Mouse (Mus musculus): ENCODE measurements around the gene F5. TPM values are rescaled to one million over a fixed set of nuclear protein-coding genes. Genes with fewer than 3 reads are reported as not detected.

Gene F5
- polyA plus RNA-seq (2017; shearing (Covaris generic)): under 1 TPM; 0.06 to 0.44 TPM

DNA sequence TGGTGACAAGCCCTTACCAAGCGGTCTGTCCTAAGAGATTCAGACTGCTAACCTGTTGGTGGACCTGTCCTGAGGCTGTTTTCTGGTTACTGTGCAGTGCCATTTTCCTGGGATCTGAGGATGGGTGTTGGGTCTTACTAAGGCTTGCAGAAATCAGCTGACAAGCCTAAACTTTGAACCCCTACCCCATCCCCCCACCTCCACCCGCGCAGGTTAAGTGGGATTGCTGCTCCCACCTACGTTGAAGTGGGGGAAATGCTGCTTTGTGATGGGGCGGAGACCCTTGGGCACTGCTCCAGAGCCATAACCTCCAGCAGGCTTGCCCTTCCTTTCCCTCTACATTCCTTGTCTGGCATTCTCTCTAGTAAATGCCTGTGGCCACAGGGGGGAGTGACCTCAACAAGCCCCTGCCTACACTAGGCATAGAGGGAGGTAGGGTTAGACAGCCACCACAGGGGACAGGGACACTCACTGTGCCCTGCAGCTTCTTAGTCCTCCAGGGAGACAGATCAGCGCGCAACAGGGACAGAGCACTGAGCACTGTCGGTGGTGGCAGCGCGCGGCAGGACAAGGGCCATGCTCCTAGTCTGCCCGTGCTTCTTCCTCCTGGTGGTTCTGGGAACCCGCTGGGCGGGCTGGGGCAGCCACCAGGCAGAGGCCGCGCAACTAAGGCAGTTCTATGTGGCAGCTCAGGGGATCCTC lies at the start of gene F5:
Gene F5, plus strand, starts transcription at position 452 of the 702 bp plus-strand sequence.

DNA sequence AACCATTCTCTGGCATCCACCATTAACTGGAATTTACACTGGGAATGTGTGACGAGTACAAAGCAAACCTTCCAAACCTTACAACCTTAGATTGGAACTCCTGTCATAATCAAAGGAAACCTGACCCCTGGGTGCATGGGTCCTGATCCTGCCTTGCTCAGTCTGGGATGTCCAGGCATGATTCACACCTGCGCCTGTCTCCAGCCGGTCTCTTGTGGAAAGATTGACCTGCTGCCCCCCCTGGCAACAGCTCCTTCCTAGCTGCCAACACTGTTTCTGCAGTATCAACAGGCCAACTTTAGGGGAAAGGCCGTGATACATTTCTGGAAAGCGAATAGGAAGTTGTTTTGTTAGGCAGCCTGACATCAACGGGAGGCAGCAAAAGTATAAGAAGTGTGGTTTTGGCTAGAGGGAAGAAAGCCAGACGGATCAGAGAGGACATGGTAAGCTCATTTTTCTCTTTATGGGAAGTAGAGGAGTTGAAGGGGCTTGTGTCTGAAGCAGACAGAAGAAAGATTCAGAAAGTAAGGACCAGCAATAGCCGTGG lies 36.6 kb upstream of the F5 start, which contains the start of gene Selp:
Gene Selp, plus strand, starts transcription at position 318 of the 547 bp plus-strand sequence.

DNA sequence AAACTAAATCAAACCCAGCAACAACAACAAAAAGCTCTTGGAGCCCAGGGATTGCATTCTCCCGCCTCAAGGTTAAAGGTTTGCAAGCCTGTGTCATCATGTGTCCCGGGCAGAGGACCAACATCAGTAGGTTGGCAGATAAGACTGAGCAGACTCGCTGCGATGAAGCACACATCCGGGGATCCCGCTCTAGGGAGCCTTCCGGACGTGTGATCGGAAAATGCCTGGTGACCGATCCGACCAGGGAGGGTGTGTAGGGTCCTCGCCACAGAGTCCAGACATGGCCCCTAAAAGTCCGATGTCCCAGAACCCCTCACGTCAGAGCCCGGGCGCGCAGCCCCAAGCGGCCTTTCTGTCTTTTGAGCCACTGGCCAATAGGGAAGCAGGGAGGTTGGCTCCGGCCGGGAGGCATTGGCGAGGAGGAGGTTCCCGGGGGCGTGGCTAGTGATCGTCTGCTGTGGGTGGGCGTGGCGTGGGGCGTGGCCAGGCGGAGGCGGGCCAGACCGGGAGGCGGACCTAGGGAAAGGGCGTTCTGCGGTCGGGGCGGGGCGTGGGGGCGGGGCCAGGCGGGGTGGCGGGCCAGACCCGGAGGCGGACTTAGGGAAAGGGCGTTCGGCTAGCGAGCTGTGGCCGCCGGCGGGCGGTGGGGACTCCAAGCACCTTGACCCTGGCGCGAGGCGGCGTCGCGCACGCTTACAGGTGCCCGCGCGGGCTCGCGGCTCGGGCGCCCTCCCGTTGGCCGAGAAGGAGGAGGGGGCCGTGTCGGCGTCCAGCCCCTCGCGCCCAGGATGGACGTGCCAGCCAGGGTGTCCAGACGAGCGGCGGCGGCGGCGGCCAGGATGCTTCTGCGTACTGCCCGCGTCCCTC lies 97.1 kb downstream of the F5 start, which contains the start of gene Slc19a2:
Gene Slc19a2, plus strand, starts transcription at position 582 of the 867 bp plus-strand sequence.

Other genes with a start within 250 kb of the F5 start
- gene Scyl3, start 222.7 kb upstream of the F5 start, polyA plus RNA-seq (2017; shearing (Covaris generic)): 10 to 100 TPM; 41.7 to 44.2 TPM
- 1 to 10 TPM; 2.7 to 3.3 TPM for gene BC055324, start 157.0 kb upstream of the F5 start, polyA plus RNA-seq (2017; shearing (Covaris generic))
- 10 to 100 TPM; 10.6 to 18.9 TPM for gene Mettl18, start 156.9 kb upstream of the F5 start, polyA plus RNA-seq (2017; shearing (Covaris generic))
- gene Sele, start 103.6 kb upstream of the F5 start, polyA plus RNA-seq (2017; shearing (Covaris generic)): under 1 TPM; 0.29 to 0.33 TPM
- 100 to 1,000 TPM; 764 to 994 TPM for gene Sell, start 89.9 kb upstream of the F5 start, polyA plus RNA-seq (2017; shearing (Covaris generic))
- gene Selp, start 36.6 kb upstream of the F5 start, polyA plus RNA-seq (2017; shearing (Covaris generic)): 10 to 100 TPM in 1 of 2 experiments, 1 to 10 TPM in 1; 1.2 to 10.3 TPM
- gene Slc19a2, start 97.2 kb downstream of the F5 start, polyA plus RNA-seq (2017; shearing (Covaris generic)): 1 to 10 TPM; 6.2 to 6.9 TPM
- gene Ccdc181, start 123.7 kb downstream of the F5 start, polyA plus RNA-seq (2017; shearing (Covaris generic)): 1 to 10 TPM; 6.2 to 9.7 TPM
- 10 to 100 TPM; 11.5 to 14.5 TPM for gene Nme7, start 152.3 kb downstream of the F5 start, polyA plus RNA-seq (2017; shearing (Covaris generic))
- 10 to 100 TPM; 14.8 to 21.0 TPM for gene Blzf1, start 155.7 kb downstream of the F5 start, polyA plus RNA-seq (2017; shearing (Covaris generic))

Measured in activated CD4-positive, CD25-positive, alpha-beta regulatory T cell (primary cell).